Mouse (Mus musculus): Measurements from ENCODE around the gene Lrrc27.

Gene Lrrc27

GRCm38 (mm10) chr7:139212754-139213745 lies at the start of gene Lrrc27, which contains the start of gene Stk32c:
Lrrc27 (plus strand) TSS chr7:139212988.
Stk32c (minus strand) TSS chr7:139213307.
- DNase-seq: peak; percentile 99

DNA sequence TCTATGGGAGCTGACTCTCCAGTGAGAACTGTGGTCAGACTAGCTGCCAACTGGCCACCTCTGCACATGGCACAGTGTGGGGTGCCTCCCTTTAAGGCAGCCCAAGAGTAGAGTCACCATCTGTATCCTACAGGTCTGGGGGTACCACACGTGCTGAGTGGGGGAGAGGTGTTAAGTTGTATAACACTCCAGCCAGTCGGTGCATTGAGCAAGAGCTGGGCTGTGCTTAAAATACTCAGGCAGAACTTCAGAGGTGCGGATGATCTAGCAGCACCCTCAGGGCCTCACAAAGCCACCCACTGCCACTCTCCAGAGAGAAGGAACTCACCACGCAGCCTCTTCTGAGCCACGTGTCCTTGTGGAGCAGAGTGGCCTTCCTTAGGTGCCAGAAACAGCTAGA lies 48.4 kb upstream of the Lrrc27 start:
- DNase-seq: no peak

GRCm38 (mm10) chr7:139169143-139169542 lies 43.6 kb upstream of the Lrrc27 start:
- DNase-seq: no peak

- DNase-seq: no peak
Observed at GRCm38 (mm10) chr7:139179299-139179698, 33.5 kb upstream of the Lrrc27 start.

DNA sequence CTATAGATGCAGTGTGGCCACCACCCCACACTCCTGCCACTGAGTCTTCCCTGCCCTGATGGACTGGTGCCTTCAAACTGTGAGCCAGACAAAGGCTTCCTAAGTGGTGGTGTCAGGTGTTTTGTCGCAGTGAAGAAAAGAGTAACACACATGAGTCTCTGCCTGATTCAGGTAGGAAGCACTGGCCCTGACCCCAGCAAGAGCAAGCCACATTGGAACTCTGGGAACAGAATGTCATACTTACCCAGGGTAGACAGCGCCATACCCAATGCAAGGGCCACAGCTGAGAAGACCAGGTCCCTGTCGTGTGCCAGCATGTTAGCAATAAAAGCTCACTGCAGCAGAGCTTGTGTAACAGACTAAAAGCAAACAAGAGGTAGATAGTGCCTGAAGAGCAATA lies 32.7 kb upstream of the Lrrc27 start:
- no peak for DNase-seq

DNA sequence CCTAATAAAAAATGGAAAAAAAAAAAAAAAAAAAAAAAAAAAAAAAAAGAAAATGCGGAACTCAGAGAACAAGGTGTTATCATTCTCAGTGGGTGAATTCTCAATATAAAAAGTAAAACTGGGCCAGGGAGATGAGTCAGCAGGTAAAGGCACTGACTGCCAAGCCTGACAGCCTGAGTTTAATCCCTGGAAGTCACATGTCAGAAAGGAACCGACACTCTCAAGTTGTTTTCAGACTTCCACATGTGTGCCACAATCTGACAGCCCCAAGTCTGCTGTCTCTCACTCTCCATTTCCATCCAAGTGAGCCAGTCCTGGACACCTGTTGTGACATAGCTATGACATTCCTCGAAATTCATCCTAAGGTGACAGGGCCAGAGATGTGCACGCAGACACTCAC lies 28.4 kb upstream of the Lrrc27 start:
- DNase-seq: no peak

DNA sequence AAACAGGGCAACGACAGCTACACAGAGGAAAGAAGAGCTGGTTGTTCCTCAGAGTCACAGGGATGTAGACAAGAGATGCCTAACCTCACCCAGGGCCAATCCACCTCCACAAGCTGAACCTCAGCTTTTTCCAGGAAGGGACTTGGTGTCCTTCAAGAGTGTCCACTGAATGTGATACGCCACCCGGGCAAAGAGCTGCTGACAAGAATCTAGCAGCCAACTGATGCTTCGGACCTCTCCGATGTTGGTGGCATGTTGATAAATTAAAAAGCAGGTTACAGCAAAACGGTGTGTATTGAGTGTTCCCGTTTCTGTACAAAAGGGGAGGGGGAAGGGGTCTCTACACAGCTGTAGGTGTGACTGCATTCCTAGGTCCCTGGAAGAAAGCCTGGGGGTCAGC lies 27.9 kb upstream of the Lrrc27 start:
- no peak for DNase-seq

DNA sequence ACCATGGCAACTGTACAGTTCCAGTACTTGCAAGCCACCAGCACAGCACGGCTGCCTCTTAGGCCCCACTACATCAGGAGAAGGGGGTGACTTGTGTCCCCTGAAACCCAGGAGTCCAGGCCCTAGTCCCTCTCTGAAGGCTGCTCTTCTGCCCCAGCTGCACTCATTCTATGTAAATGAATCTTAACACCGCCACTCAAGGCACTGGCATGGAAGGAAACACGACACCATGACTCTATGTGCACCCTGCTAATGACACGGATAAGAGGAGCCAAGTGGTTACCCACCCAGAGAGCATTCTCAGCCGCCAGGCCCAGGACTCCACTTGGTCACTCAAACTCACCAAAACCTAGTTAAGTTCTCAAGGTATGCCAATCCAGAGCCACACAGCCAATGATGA lies 26.8 kb upstream of the Lrrc27 start:
- DNase-seq: no peak

DNA sequence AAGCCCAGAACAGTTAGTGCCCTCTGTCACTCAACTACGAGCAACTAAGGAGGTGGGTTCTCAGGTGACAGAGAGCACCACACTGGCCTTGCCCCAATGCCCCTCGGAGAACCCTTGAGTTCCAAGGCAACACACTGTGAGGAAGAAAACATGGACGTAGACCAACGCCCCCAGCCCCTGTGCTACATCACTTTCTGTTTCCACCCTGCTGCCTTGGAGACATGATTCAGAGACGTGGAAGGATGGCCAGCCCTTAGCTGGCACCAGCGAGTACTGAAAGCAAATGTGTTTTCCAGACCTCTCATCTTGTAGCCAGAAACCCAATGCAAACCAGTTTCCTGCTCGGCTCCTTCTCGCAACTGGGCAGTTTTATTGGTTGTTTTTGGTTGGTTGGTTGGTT lies 26.4 kb upstream of the Lrrc27 start:
- DNase-seq: no peak

GRCm38 (mm10) chr7:139187277-139187676 lies 25.5 kb upstream of the Lrrc27 start:
- no peak for DNase-seq

- peak; percentile 70 to 82 for DNase-seq
Observed at GRCm38 (mm10) chr7:139187771-139188633, 24.8 kb upstream of the Lrrc27 start.

- no peak for DNase-seq
Observed at GRCm38 (mm10) chr7:139188634-139189207, 24.1 kb upstream of the Lrrc27 start.

DNA sequence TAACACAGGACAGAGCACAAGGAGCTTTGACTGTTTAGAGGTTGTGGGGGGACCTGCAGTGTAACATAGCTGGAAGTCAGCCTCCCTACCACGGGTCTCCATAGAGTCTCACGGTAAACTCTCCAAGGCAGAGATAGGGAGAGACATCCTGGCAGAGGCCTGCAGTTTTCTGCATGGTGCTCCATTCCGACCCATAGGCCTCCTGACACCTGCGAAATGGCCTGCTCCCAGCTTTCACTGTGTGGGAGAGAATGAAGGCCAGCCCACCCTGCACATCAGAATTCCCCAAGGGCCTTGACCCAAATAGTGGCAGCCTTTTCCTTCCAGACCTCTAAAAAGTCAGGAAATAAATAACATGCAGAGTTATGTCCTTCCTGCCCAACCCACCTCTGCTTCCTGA lies 22.2 kb upstream of the Lrrc27 start:
- no peak for DNase-seq

DNA sequence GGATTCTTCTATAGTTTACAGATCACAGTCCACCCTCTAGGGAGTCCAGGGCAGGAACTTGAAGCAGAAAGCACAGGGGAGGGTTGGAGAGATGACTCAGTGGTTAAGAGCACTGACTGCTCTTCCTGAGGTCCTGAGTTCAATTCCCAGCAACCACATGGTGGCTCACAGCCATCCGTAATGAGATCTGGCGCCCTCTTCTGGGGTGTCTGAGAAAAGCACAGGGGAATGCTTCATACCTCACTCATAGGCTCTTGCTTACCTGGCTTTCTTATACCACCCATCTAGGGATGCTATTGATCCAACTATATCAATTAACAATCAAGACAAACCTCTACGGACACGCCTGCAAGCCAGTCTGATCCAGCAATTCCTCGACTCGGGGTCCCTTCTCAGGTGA lies 21.2 kb upstream of the Lrrc27 start:
- no peak for DNase-seq

- no peak for DNase-seq
Observed at GRCm38 (mm10) chr7:139197022-139197421, 15.8 kb upstream of the Lrrc27 start.

DNA sequence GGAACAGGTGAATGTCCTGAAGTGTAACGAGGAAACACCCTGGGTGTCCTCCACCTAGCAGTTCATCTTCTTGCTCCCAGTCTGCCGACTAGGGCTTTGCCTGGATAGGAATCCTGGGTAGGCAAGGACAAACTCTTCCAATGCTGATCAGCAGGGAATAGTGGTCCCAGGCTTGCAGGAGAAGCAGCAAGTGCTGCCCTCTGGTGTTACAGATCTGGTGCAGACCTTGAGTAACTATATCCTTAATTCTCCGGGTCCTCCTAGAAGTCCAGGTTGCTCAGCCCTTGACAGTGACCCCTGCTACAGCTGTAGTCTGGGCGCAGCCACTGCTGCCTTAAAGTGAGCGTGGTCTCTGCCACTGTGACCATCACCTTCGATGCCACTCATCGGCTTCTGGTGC lies 12.7 kb upstream of the Lrrc27 start:
- DNase-seq: peak; percentile 73 to 81

- DNase-seq: no peak
Observed at GRCm38 (mm10) chr7:139201209-139201608, 11.6 kb upstream of the Lrrc27 start.

GRCm38 (mm10) chr7:139208023-139208772 lies 4.6 kb upstream of the Lrrc27 start:
- peak; percentile 46 to 52 for DNase-seq

GRCm38 (mm10) chr7:139208773-139209095 lies 4.1 kb upstream of the Lrrc27 start:
- DNase-seq: no peak

- DNase-seq: no peak
Observed at GRCm38 (mm10) chr7:139211761-139212160, 1.0 kb upstream of the Lrrc27 start.

DNA sequence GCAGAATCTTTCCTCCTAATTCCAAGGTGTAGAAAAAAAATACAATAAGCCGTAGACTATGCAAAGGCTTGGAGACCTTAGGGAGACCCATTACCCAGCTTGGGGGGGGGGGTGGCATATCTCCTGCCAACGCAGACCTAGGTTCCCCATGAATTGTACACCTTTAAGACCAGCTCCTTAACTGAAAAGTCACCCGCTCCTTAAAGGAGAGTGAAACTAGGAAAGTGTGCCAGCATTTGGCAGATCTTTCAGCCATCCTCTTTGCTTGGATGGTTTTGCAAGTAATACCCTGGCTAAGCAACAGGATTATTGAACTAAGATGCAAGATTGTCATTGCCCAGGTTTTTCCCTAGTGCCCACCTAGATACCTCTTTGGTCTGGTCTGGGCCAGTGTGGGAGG lies 963 bp downstream of the Lrrc27 start:
- no peak for DNase-seq

DNA sequence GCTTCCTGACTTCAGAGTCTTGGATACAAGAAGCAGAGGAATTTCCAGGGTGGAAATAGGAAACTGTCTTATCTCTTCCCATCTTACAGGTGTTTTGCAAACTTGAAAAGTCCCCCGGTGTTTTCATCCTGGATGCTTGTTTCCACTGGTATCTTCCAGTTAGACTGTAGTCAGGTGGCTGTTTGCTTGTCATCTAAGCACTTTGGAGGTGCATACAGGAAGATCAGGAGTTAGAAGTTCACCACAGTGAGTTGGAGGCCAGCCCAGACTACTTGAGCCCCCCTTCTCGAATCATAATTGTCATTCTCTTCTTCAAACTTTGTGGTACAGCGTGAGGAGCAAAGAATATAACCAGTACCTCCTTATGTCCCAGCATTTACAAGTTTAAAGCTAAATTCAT lies 1.4 kb downstream of the Lrrc27 start:
- no peak for DNase-seq
